Mouse (Mus musculus) Muller cell, postnatal 12 days (primary cell): ENCODE results near the gene Shank3.
A peak's percentile ranks its signal among the peaks of the same experiment; 100 is the strongest.

Experiments
- DNase-seq: peaks from one replicate; pipeline ENCODE4 v3.0.0-alpha.2; 2015; ENCODE audit errors: inconsistent ontology term

The Shank3 gene

GRCm38 (mm10) chr15:89524611-89525415 is 25.4 kb downstream of the Shank3 start:
- DNase-seq = no peak

- no peak for DNase-seq
Measured at GRCm38 (mm10) chr15:89525464-89525863, 26.0 kb downstream of the Shank3 start.

- no peak for DNase-seq
Measured at GRCm38 (mm10) chr15:89525896-89526295, 26.5 kb downstream of the Shank3 start.

GRCm38 (mm10) chr15:89526776-89527325 is 27.4 kb downstream of the Shank3 start:
- no peak for DNase-seq

GRCm38 (mm10) chr15:89527466-89527865 is 28.0 kb downstream of the Shank3 start:
- DNase-seq = no peak

- DNase-seq = no peak
Measured at GRCm38 (mm10) chr15:89528201-89528850, 28.9 kb downstream of the Shank3 start.

GRCm38 (mm10) chr15:89528923-89529322 is 29.5 kb downstream of the Shank3 start:
- no peak for DNase-seq

GRCm38 (mm10) chr15:89530336-89530735 is 30.9 kb downstream of the Shank3 start:
- peak; percentile 27 for DNase-seq

- DNase-seq = no peak
Measured at GRCm38 (mm10) chr15:89531399-89531798, 32.0 kb downstream of the Shank3 start.

GRCm38 (mm10) chr15:89532026-89532923 is 32.9 kb downstream of the Shank3 start:
- DNase-seq = no peak

- no peak for DNase-seq
Measured at GRCm38 (mm10) chr15:89532924-89533842, 33.8 kb downstream of the Shank3 start.

- no peak for DNase-seq
Measured at GRCm38 (mm10) chr15:89533843-89534207, 34.4 kb downstream of the Shank3 start.

- DNase-seq = no peak
Measured at GRCm38 (mm10) chr15:89544171-89544570, 44.7 kb downstream of the Shank3 start.

- no peak for DNase-seq
Measured at GRCm38 (mm10) chr15:89547321-89547720, 47.9 kb downstream of the Shank3 start.

- peak; percentile 34 for DNase-seq
Measured at GRCm38 (mm10) chr15:89547824-89548601, 48.6 kb downstream of the Shank3 start.

GRCm38 (mm10) chr15:89548837-89549236 is 49.4 kb downstream of the Shank3 start:
- DNase-seq = peak; percentile 75

GRCm38 (mm10) chr15:89550506-89550905 is 51.1 kb downstream of the Shank3 start:
- DNase-seq = no peak

GRCm38 (mm10) chr15:89551733-89552132 is 52.3 kb downstream of the Shank3 start:
- DNase-seq = no peak

- no peak for DNase-seq
Measured at GRCm38 (mm10) chr15:89555591-89555990, 56.2 kb downstream of the Shank3 start.
